Comparison of ENCODE assay signal across 14 mouse cellular contexts in the genomic region with DNA sequence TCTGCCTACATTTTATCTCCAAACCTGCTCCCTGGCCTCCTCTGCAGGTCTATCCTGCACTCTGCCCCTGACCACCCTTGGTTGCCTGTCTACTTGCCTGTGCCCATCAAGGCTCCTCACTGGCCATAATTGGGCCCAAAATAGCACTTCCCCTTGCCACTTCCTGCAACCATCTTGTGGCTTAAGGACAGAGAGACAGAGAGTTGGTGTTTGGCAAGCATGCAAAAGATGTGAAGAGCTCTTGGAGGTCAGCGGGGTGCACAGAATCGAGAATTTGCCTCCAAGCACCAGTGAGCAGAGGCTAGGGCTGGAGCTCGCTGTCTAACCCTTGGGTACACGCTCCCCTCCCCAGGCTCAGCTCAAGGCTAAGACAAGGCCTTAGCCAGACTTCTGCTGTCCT. TPM values are rescaled to one million over a fixed set of nuclear protein-coding genes. Genes with fewer than 3 reads are reported as not detected.
DNase-seq lines count a peak whose midpoint lies in the region; ATAC-seq lines count a peak whose summit lies in the region.
"Had no signal": no experiment of that assay in that cellular context is flagged by ENCODE, and none has a peak within 500 bp of the region (broad histone marks: within the 10 kb centered on the region; RNA-seq: fewer than 3 reads in every experiment).

No protein-coding gene starts in this region.

- peaks cover 26% of the 10 kb centered on the region for H3K36me3 ChIP-seq in hindbrain, embryonic 10.5 days
- H3K36me3 ChIP-seq in hindbrain, embryonic 14.5 days (replicated peaks; ENCODE audit: control insufficient read depth, insufficient read depth), result peaks cover 14% of the 10 kb centered on the region
- peaks cover 29% of the 10 kb centered on the region for H3K36me3 ChIP-seq in embryonic facial prominence, embryonic 10.5 days (replicated peaks)
- H3K36me3 ChIP-seq in midbrain, embryonic 16.5 days (ENCODE audit: control insufficient read depth, insufficient read depth, low read length), result no peaks in the 10 kb centered on the region; the same call in 1 of the 2 replicates

- no peak for ATAC-seq in hindbrain, embryonic 14.5 days (ENCODE audit: low FRiP score)
- peak; percentile 50 for ATAC-seq in megakaryocyte progenitor cell, adult 5-6 weeks (replicated peaks; ENCODE audit: poor library complexity)
- no peak for ATAC-seq in midbrain, embryonic 16.5 days
- ATAC-seq: midbrain, embryonic 13.5 days had no signal

- no peak overlapping the region for H3K9ac ChIP-seq in hindbrain, embryonic 14.5 days
- H3K9ac ChIP-seq in midbrain, embryonic 16.5 days (ENCODE audit: low read depth, low read length), result no peak overlapping the region
- H3K9ac ChIP-seq: hindbrain, embryonic 15.5 days; midbrain, embryonic 13.5 days had no signal

- no peak overlapping the region for H3K4me2 ChIP-seq in hindbrain, embryonic 14.5 days (replicated peaks)
- H3K4me2 ChIP-seq in midbrain, embryonic 16.5 days (ENCODE audit: low read length), result no peak overlapping the region
- H3K4me2 ChIP-seq: hindbrain, embryonic 15.5 days; midbrain, embryonic 13.5 days had no signal

- H3K4me1 ChIP-seq in hindbrain, embryonic 10.5 days (replicated peaks), result no peaks in the 10 kb centered on the region
- no peaks in the 10 kb centered on the region for H3K4me1 ChIP-seq in hindbrain, embryonic 14.5 days (replicated peaks; ENCODE audit: control insufficient read depth, insufficient read depth, low read length)
- peaks cover 10% of the 10 kb centered on the region for H3K4me1 ChIP-seq in embryonic facial prominence, embryonic 10.5 days
- no peaks in the 10 kb centered on the region for H3K4me1 ChIP-seq in midbrain, embryonic 16.5 days (ENCODE audit: control insufficient read depth, insufficient read depth, low read length)
- H3K4me1 ChIP-seq: hindbrain, embryonic 15.5 days; midbrain, embryonic 13.5 days had no signal

- no peak for DNase-seq in hindbrain, embryonic 10.5 days (ENCODE audit: low spot score)
- no peak for DNase-seq in hindbrain, embryonic 14.5 days (ENCODE audit: low spot score)
- peak; percentile 37 to 42 for DNase-seq in B cell, adult 2 months
- DNase-seq in embryonic facial prominence, embryonic 10.5 days (ENCODE audit: low spot score), result no peak
- DNase-seq in layer of hippocampus, adult 9-11 months, result no peak
- no peak for DNase-seq in layer of hippocampus, postnatal 10 days (ENCODE audit: low spot score in 2 of 2)
- DNase-seq: cerebellum, postnatal 36 days; kidney, postnatal 14 days; left cerebral cortex, postnatal 4 days had no signal

- no peaks in the 10 kb centered on the region for H3K9me3 ChIP-seq in hindbrain, embryonic 10.5 days
- no peaks in the 10 kb centered on the region for H3K9me3 ChIP-seq in hindbrain, embryonic 14.5 days (ENCODE audit: control insufficient read depth, low read length)
- no peaks in the 10 kb centered on the region for H3K9me3 ChIP-seq in embryonic facial prominence, embryonic 10.5 days
- no peaks in the 10 kb centered on the region for H3K9me3 ChIP-seq in midbrain, embryonic 16.5 days (replicated peaks; ENCODE audit: control insufficient read depth, low read length, poor library complexity, severe bottlenecking)
- H3K9me3 ChIP-seq: hindbrain, embryonic 15.5 days; midbrain, embryonic 13.5 days had no signal

- no peak overlapping the region for H3K4me3 ChIP-seq in hindbrain, embryonic 10.5 days
- no peak overlapping the region for H3K4me3 ChIP-seq in hindbrain, embryonic 14.5 days (replicated peaks; ENCODE audit: low read length)
- H3K4me3 ChIP-seq in embryonic facial prominence, embryonic 10.5 days, result no peak overlapping the region
- no peak overlapping the region for H3K4me3 ChIP-seq in midbrain, embryonic 16.5 days (ENCODE audit: low read depth, low read length)
- H3K4me3 ChIP-seq: erythroblast, embryonic 14.5 days; hindbrain, embryonic 15.5 days; midbrain, embryonic 13.5 days had no signal

- H3K27ac ChIP-seq in hindbrain, embryonic 10.5 days, result 0 out of 2 replicates have a peak overlapping the region, but pooled peaks have one; percentile 31
- H3K27ac ChIP-seq in hindbrain, embryonic 14.5 days, result no peak overlapping the region
- H3K27ac ChIP-seq in embryonic facial prominence, embryonic 10.5 days (replicated peaks), result 0 out of 2 replicates have a peak overlapping the region, but pooled peaks have one; percentile 14
- H3K27ac ChIP-seq in midbrain, embryonic 16.5 days (ENCODE audit: low read length), result no peak overlapping the region
- H3K27ac ChIP-seq: hindbrain, embryonic 15.5 days; midbrain, embryonic 13.5 days had no signal

- WGBS in hindbrain, embryonic 10.5 days, result 73% methylated on average over 4 of the region's 4 CpGs
- 78% methylated on average over 4 of the region's 4 CpGs for WGBS in hindbrain, embryonic 14.5 days
- WGBS in embryonic facial prominence, embryonic 10.5 days, result 73% methylated on average over 4 of the region's 4 CpGs
- WGBS in midbrain, embryonic 16.5 days, result 77% methylated on average over 4 of the region's 4 CpGs

- no peaks in the 10 kb centered on the region for H3K27me3 ChIP-seq in hindbrain, embryonic 10.5 days (ENCODE audit: insufficient read depth, poor library complexity, severe bottlenecking)
- H3K27me3 ChIP-seq in hindbrain, embryonic 14.5 days (ENCODE audit: control insufficient read depth, insufficient read depth, low read length), result no peaks in the 10 kb centered on the region
- H3K27me3 ChIP-seq in embryonic facial prominence, embryonic 10.5 days (replicated peaks; ENCODE audit: low read depth, poor library complexity, severe bottlenecking), result no peaks in the 10 kb centered on the region
- no peaks in the 10 kb centered on the region for H3K27me3 ChIP-seq in midbrain, embryonic 16.5 days (ENCODE audit: control insufficient read depth, insufficient read depth, low read depth, low read length)
- H3K27me3 ChIP-seq: hindbrain, embryonic 15.5 days; midbrain, embryonic 13.5 days had no signal

RNA-seq across cellular contexts. Expression of a gene that starts 5.3 kb away (rescaled TPM):
- 3.6 and 4.8 TPM in 2 replicates for polyA plus RNA-seq in hindbrain, embryonic 10.5 days (2016; fragmentation: Nextera tagmentation; extraction: Ambion mirVana)
- polyA plus RNA-seq in hindbrain, embryonic 14.5 days (2014; fragmentation: Nextera tagmentation; extraction: Ambion mirVana), result 4.3 and 5.0 TPM in 2 replicates
- polyA plus RNA-seq in embryonic facial prominence, embryonic 10.5 days (2016; fragmentation: Nextera tagmentation; extraction: Ambion mirVana), result 4.8 and 5.2 TPM in 2 replicates
- total RNA-seq in megakaryocyte progenitor cell, adult 5-6 weeks (2015), result 8.2 and 9.0 TPM in 2 replicates
- total RNA-seq in megakaryocyte progenitor cell, adult 5-6 weeks (2017), result 6.3 and 13.1 TPM in 2 replicates
- polyA plus RNA-seq in midbrain, embryonic 16.5 days (2015; fragmentation: Nextera tagmentation; extraction: Ambion mirVana), result 5.0 and 5.4 TPM in 2 replicates
- 1 to 10 TPM; 8.1 to 9.7 TPM for total RNA-seq in layer of hippocampus, postnatal 10 days (2021)

Comparison
In these comparisons a context has a peak if more than half of its experiments do, and no peak if none do; other contexts are left out.
1. H3K27ac ChIP-seq: peak in hindbrain, embryonic 10.5 days (single experiment) and embryonic facial prominence, embryonic 10.5 days (single experiment); none in hindbrain, embryonic 14.5 days (single experiment) and midbrain, embryonic 16.5 days (single experiment).
2. DNase-seq: peak in B cell, adult 2 months (2 of 2); none in hindbrain, embryonic 10.5 days (single experiment), hindbrain, embryonic 14.5 days (single experiment), embryonic facial prominence, embryonic 10.5 days (single experiment), layer of hippocampus, adult 9-11 months (single experiment) and layer of hippocampus, postnatal 10 days (0 of 2).